Mouse (Mus musculus) intestine, embryonic 14.5 days (tissue): ENCODE data around the gene Xk. TPM values are rescaled to one million over a fixed set of nuclear protein-coding genes. Genes with fewer than 3 reads are reported as not detected.
"Not testable (repeated sequence)": the region's sequence is repeated elsewhere in the genome, so short reads cannot be mapped to it uniquely, and the experiment has no call there.

Experiments
- ATAC-seq: fragments of 200-750 bp; cut with Nextera tagmentation; replicated peaks from 2 replicates; pipeline ENCODE4 v1.8.0; 2017; ENCODE audit warnings: low read depth, moderate number of reproducible peaks, moderate TSS enrichment, moderate library complexity; ENCODE audit not compliant: low FRiP score, low TSS enrichment
- DNase-seq: peaks from one replicate; pipeline ENCODE4 v3.0.0-alpha.2; 2018; ENCODE audit warnings: low spot score
- H3K27ac ChIP-seq: fragments of 300-500 bp; sonication (generic); 2 replicates; pipeline ENCODE4 v1.5.1; 2014; ENCODE audit warnings: low read depth, mild to moderate bottlenecking, control low read depth
- H3K27me3 ChIP-seq: fragments of 300-500 bp; sonication (generic); replicated peaks from 2 replicates; pipeline ENCODE4 v1.6.1; 2014; ENCODE audit warnings: low read length, control low read depth; ENCODE audit not compliant: control insufficient read depth, insufficient read depth
- H3K36me3 ChIP-seq: fragments of 300-500 bp; sonication (generic); 2 replicates; pipeline ENCODE4 v1.6.1; 2014; ENCODE audit warnings: low read length, control low read depth; ENCODE audit not compliant: control insufficient read depth, insufficient read depth
- H3K4me1 ChIP-seq: fragments of 300-500 bp; sonication (generic); replicated peaks from 2 replicates; pipeline ENCODE4 v1.6.1; 2014; ENCODE audit warnings: low read length, control low read depth, mixed read lengths; ENCODE audit not compliant: control insufficient read depth, insufficient read depth
- H3K4me2 ChIP-seq: fragments of 300-500 bp; sonication (generic); 2 replicates; pipeline ENCODE4 v1.6.1; 2014; ENCODE audit warnings: low read length
- H3K4me3 ChIP-seq: fragments of 300-500 bp; sonication (generic); 2 replicates; pipeline ENCODE4 v1.5.1; 2014; ENCODE audit warnings: low read depth, low read length, control low read depth, mixed read lengths
- H3K9ac ChIP-seq: fragments of 300-500 bp; sonication (generic); 2 replicates; pipeline ENCODE4 v1.6.1; 2014; ENCODE audit warnings: mild to moderate bottlenecking, low read length
- H3K9me3 ChIP-seq: fragments of 300-500 bp; sonication (generic); 2 replicates; pipeline ENCODE4 v1.6.1; 2016; ENCODE audit warnings: low read length, control low read depth; ENCODE audit not compliant: control insufficient read depth
- WGBS: fragments of 180-500 bp; shearing (Covaris S2); extraction: QIAGEN DNeasy Blood & Tissue Kit; methylation state at CpG from one replicate; pipeline ENCODE4 v1.1.7; 2014; 5-methylcytosine and 5-hydroxymethylcytosine counted together
- polyA plus RNA-seq: library from polyadenylated mRNA; unstranded; fragments of >200 nt; fragmentation: Nextera tagmentation; extraction: Ambion mirVana; gene quantifications from 2 replicates; pipeline ENCODE4 v1.2.1, GENCODE M21; 2014

Xk gene
- polyA plus RNA-seq, 1 experiment from 2014 or later, result 4.2 TPM

DNA sequence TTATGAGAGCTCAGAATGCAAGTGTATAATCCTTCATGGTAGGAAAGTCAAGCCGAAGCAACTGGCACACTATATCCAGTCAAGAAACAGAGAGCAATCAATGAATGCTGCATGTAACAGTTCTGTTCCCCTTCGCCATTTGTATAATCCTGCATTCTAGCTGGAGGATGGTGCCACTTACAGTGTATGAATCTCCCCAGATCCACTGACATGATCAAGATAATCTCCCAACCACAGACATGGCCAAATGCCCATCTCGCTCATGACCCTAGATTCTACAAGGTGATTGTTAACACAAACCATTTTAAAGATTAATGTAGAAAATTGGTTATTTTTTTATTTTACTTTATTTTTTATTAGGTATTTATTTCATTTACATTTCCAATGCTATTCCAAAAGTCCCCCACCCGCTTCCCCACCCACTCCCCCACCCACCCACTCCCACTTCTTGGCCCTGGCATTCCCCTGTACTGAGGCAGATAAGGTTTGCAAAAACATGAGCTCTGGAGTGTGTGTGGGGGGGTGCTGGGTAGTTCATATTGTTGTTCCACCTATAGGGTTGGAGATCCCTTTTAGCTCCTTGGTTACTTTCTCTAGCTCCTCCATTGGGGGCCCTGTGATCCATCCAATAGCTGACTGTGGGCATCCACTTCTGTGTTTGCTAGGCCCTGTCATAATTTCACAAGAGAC is 20.7 kb downstream of the Xk start:
- not testable (repeated sequence) for ATAC-seq, H3K4me1 ChIP-seq, H3K4me3 ChIP-seq, H3K9ac ChIP-seq, H3K9me3 ChIP-seq, DNase-seq, H3K4me2 ChIP-seq, H3K36me3 ChIP-seq, H3K27ac ChIP-seq, H3K27me3 ChIP-seq
- WGBS, result 92% methylated on average over 3 of the region's 4 CpGs

DNA sequence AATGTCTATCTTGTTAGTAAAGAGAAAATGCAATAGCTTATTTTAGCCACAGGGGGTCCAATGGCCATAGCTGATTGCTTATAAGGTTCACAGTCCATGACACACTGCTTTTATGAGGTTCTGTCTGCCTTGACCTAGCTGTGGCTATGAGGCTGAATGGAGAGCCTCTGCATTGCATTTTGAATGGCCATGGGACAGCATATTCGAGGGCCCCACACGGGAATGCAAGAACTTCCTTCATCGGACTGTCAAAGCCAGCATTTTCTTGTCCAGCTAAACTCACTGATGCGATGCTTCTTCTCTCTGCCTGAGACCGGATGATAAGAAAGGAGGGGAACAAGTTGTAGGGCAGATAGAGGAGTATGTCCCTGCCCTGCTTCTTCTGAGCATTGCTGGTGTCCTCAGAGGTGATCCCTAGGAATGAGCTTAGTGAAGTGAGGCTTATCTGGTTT is 25.9 kb downstream of the Xk start:
- Histone ChIP-seq H3K4me2 (no peak overlapping the region), H3K4me1 (no peaks in the 10 kb centered on the region), H3K27me3 (no peaks in the 10 kb centered on the region), H3K36me3 (no peaks in the 10 kb centered on the region), H3K9me3 (no peaks in the 10 kb centered on the region), H3K4me3 (no peak overlapping the region), H3K9ac (no peak overlapping the region), H3K27ac (no peak overlapping the region)
- no peak for DNase-seq
- 94% methylated on average over 5 of the region's 5 CpGs for WGBS
- no peak for ATAC-seq

DNA sequence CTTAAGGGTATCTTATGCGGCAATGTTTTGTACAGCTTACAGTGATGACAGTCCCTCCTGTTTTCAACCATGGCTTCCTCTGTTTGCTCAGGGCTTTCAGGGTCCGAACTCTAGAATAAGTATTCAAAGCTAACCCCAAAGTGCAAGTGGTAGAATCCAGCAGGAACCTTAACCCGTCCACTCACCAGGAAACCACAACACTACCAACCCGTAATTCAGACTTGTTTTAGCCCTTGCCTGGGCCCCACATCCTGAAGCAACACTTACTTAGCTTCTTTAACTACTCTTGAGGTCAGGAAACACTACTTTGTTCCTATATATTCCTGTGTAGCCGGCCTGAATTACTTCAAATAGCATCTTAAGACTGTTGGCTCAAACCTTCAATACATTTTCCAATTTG is 30.2 kb downstream of the Xk start:
- ATAC-seq (no peak), DNase-seq (no peak)
- no peaks in the 10 kb centered on the region for H3K4me1 ChIP-seq
- H3K9me3 ChIP-seq, result no peaks in the 10 kb centered on the region
- no peak overlapping the region for H3K27ac ChIP-seq
- no peaks in the 10 kb centered on the region for H3K36me3 ChIP-seq
- no peaks in the 10 kb centered on the region for H3K27me3 ChIP-seq
- no peak overlapping the region for H3K4me3 ChIP-seq
- H3K9ac ChIP-seq, result no peak overlapping the region
- WGBS, result 83% methylated on average over 5 of the region's 5 CpGs
- no peak overlapping the region for H3K4me2 ChIP-seq

DNA sequence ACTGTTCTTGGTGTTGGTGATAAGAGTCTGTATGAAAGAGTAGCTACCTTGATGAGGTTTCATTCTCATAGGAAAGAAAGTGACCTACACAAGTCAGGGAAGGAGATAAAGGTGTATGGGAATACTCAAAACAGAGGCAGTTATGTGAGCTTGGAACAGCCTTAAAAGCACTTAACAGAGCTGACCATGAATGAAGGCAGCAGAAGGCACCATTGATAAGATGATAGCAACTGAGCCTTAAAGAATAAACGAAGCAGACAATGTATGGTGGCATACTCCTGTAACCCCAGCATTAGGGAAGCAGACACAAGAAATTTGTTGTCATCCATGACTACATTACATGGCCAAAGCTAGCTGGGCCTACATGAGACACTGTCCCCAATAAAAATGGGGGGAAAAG is 30.9 kb downstream of the Xk start:
- Histone ChIP-seq H3K36me3 (no peaks in the 10 kb centered on the region), H3K4me2 (no peak overlapping the region), H3K4me1 (no peaks in the 10 kb centered on the region), H3K9me3 (no peaks in the 10 kb centered on the region), H3K4me3 (no peak overlapping the region), H3K9ac (no peak overlapping the region), H3K27ac (no peak overlapping the region), H3K27me3 (no peaks in the 10 kb centered on the region)
- no peak for ATAC-seq
- 65% methylated on average over 1 of the region's 1 CpGs for WGBS
- DNase-seq, result no peak

DNA sequence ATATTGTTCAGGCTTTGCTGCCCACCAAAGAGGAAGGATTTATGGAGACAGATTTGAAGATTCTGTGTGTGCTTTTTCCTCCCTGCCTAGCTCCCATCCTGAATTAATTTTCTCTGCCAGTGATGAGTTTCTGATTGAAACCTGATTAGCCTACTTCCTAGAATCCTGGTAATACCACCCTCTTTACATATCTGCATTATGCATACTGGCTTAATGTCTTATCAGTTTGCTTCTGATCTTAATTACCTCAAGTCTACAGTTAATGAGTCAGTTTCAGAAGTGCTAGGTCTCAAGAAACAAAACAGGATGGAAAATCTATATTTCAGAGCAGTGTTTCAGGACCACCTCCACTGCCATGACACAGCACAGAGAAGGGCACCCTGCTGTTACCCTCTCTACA is 43.9 kb downstream of the Xk start:
- not testable (repeated sequence) for H3K9me3 ChIP-seq, ATAC-seq, H3K4me2 ChIP-seq, H3K9ac ChIP-seq, H3K4me1 ChIP-seq, H3K4me3 ChIP-seq, H3K27ac ChIP-seq, H3K36me3 ChIP-seq, DNase-seq, H3K27me3 ChIP-seq

DNA sequence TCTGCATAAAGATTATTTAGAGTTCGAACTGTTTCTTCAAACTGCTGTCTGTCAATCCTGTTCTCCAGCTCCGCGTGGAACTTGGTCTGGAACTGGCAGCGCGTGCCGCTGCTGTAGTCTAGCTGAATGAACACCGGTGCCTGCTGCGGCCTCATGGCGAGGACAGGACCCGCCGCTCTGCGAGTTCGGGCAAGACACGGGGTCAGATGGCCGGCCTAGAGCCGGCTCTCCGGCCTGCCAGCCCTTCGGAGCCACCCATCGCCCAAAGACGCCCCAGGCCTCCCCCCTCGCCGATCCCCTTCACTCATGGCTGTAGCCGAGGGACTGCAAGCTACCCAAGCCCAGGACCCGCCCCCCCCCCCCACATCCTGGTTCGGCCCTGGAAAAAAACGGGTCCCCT is 55.4 kb downstream of the Xk start:
- not testable (repeated sequence) for ATAC-seq, H3K36me3 ChIP-seq

DNA sequence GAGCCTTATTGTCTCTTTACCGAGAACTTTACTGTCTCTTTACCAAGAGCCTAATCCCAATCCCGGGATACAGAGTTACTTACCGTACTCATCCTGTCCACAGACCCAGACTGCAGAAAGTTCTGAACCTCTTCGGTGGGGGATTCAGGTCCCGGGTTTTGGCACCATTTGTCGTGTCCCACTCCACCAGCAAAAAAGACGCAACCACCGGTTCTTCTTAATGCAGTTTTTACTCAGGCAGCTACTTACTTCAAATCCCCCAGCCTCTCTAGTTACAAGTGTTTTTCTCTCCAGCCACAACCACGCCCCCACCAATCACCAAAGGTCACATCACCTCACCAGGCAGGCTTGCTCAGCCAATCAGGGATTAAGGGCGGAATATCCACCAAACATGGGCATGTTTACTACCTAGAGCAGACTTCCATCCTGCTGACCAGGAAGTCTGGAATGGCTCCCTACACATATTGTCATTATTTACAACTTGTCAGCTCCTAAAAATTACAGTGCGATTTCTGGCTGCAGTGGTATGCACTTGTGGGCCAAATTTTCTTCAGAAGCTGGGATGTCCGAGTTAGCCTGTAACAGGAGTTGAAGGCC is 59.9 kb downstream of the Xk start:
- DNase-seq, H3K27me3 ChIP-seq, H3K4me3 ChIP-seq, H3K4me1 ChIP-seq, H3K36me3 ChIP-seq, H3K27ac ChIP-seq, H3K4me2 ChIP-seq, H3K9me3 ChIP-seq, H3K9ac ChIP-seq, ATAC-seq: not testable (repeated sequence)
- 85% methylated on average over 12 of the region's 12 CpGs for WGBS

More for the DNA sequence above, 55.4 kb downstream of the Xk start:
- not testable (repeated sequence) for H3K9me3 ChIP-seq, H3K27me3 ChIP-seq, H3K27ac ChIP-seq, H3K4me2 ChIP-seq, H3K4me3 ChIP-seq, DNase-seq, H3K9ac ChIP-seq, H3K4me1 ChIP-seq
- 83% methylated on average over 17 of the region's 26 CpGs for WGBS

DNA sequence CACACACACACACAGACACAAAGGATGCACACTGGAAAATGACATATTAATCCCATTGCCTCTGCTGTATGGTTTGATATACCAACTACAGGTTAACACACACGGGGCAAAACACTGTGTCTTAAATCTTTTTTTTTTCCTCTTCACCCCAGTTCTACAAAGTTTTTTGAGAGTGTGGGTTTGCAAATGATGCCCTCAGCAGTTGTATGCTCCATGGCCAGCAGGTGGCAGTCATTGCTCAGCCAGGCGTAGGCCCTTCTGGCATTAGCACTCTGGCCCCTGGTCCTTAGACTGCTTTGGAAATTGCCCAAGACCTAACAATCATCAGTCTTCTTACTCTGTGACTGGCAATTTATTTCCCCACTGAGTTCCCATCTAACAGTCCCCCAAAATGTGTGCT is 60.5 kb downstream of the Xk start:
- H3K4me1 ChIP-seq, ATAC-seq, H3K4me2 ChIP-seq, DNase-seq, H3K27me3 ChIP-seq, H3K36me3 ChIP-seq, H3K9ac ChIP-seq, H3K27ac ChIP-seq, H3K9me3 ChIP-seq, H3K4me3 ChIP-seq: not testable (repeated sequence)
- WGBS, result 74% methylated on average over 2 of the region's 2 CpGs

DNA sequence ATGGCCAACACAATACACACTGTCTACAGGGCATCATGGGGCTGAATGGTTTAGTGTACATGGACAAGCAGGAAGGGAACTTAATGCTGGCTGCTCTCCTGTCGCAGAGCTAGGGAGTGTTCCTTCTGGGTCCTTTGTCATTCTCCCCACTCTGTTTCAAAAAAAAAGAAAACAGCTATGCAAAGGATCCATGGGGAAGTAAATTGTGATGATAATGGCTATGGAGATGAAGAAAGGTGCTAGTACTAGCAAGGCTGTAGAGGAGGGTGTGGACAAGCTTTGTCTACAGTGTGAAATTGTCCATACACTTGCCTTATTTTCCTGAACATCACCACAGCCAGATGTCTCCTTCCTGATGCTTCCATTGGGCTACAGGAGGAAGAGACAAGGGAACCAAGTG is 62.4 kb downstream of the Xk start:
- 57% methylated on average over 1 of the region's 1 CpGs for WGBS
- H3K36me3 ChIP-seq, DNase-seq, H3K27ac ChIP-seq, H3K9me3 ChIP-seq, H3K9ac ChIP-seq, H3K27me3 ChIP-seq, H3K4me3 ChIP-seq, ATAC-seq, H3K4me1 ChIP-seq, H3K4me2 ChIP-seq: not testable (repeated sequence)
